Mouse (Mus musculus) gastrocnemius, postnatal 4 days (tissue): ENCODE measurements around the gene Copz1. TPM values are rescaled to one million over a fixed set of nuclear protein-coding genes. Genes with fewer than 3 reads are reported as not detected.

Experiments used
- DNase-seq, 2 experiments: peaks; one replicate each; pipeline ENCODE4 v3.0.0; 2021 to 2022; ENCODE audit warnings: low spot score in 2 of 2, mixed read lengths in 2 of 2
- total RNA-seq, 2 experiments: library from RNA; stranded (reverse); gene quantifications; 2 replicates each; pipeline ENCODE4 v1.2.3; 2021

Copz1 gene
- total RNA-seq, 2 experiments from 2014 or later = 72.8 to 78.4 TPM

DNA sequence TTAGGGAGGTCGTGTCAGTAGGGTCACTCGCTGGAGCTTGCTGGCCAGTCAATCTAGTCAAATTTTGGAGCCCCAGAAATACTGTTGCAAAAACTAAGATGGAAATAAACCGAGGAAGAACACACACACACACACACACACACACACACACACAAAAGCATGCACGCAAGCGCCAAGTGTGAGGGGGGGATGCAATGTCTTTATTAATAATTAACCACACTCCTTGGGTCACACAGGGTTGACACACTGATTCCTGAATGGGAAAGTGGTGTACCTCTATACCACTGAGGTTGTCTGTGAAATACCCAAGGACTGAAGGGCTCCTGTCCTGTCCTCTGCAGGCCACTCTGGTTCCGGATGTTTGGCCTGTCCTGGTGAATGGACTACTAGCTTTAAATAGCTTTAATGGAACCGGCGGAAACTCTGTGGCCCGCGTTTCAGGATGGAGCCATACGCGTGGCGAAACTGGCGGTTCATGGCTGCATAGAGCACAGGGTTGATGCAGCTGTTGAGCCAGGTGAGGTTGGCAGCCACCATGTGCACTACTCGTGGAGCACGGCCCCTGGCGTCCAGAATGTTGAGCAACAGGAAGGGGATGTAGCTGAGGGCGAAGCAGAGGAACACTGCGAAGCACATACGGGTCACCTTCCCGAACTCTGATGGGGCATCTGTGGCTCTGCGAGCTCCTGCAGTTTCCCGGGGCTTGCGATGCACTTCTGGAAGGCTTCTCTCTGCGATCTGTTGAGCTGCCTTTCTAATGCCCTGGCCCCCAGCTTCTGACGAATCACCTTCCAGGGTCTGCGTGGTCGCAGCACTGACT lies 35.8 kb downstream of the Copz1 start:
- peak in 1 of 2 experiments; percentile 25 for DNase-seq

DNA sequence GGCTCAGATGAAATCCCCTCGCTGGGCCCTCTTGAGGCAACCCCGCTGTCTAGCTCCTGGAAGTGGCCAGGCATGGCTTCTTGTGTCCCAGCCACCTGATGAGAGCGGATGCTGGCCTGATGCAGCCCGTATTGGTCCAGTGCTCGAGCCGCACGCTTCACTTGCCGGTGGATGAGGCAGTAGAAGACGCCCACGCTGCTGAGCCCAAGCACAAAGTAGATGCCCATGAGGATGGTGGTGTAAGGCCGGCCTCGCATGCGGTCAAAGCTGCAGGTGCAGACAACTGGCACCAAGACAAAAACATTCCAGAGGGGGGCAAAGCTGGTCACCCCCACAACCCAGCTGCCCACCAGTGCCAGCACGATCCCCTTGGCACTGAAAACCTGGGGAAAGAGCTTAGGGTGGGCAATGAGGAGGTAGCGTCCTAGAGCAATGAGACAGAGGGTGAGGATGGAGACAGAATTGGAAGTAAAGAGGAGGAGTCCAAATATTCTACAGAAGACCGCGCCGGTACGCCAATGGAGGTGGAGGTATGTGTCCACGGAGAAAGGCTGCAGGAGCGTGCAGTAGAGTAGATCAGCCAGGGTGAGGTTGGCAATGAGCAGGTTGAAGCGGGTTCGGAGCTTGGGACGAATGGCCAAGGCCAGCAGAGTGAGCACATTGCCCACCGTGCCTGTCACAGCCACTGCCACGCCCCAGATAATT lies 36.5 kb downstream of the Copz1 start:
- DNase-seq = no peak

DNA sequence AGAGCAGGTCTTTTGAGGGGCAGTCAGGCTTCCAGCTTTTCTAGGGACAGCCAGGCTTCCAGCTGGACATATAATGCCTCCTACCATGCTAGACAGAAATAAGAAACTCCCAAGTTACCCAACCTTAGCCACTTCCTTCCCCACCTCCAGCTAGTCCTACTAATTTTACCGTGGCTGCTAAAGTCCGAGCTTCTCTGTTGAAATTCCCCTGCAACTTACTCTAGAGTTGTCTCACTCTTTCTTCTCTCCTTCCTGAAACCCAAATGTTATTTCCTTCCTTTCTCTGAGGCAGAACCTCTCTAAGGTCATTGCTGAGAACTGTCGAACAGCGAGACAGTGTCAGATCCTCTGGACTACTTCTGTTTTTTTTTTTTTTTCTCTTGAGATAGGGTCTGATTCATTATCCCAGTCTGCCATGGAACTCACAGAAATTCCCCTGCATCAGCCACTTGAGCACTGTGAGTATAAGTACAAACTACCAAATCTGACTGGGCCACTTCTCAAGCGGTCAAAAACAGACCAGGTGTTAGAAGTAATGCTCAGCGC lies 37.9 kb downstream of the Copz1 start, which contains the start of gene Gpr84:
Gpr84 (minus strand) TSS at position 248 of the 546 bp plus-strand sequence.
- DNase-seq = no peak

DNA sequence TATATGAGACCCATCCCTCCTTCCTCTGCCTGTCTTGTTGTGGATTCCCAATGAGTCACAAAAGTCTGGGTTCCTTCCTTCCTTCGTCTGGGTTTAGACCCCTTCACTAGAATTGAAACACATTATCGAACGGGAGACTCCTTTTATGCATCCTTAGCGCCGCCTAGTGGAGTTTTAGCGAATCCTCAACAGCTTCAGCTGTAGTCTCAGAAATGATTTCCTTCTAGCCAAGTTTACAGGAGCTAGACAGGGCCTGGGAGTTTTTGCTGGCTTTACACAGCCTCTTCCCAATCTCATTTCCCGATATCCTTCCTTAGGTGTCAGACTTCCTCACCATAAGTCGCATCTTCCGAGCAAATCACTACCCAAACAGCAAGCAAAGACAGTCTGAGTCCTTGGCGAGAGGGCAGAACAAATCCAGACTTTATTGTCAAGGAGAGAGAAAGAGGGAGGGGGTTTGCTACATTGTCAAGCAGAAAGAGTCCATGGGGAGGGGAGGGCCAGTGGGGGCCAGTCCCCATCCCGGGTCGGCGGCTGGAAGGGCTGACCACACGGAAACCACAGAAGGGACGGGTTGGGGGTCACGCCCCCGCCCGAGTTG lies 41.1 kb downstream of the Copz1 start:
- no peak for DNase-seq

DNA sequence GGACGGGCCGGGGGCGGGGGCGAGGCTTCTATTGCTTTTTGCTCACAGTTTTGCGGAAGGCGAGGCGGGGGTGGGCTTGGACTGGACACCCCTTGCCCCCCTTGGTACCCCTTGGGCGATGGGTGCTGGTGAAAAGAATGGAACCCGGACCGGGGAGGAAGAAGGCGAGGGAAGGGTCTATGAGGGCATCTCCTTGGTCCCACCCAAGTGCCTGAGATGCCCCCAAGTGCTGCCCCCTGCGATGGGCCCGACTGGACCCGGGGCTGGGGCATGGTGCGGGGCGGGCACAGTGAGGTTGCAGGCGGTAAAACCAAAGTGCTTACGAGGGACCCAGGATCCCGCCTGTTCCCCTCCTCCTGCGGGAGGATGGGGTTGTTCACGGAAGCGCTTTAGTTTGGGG lies 41.7 kb downstream of the Copz1 start:
- no peak for DNase-seq

DNA sequence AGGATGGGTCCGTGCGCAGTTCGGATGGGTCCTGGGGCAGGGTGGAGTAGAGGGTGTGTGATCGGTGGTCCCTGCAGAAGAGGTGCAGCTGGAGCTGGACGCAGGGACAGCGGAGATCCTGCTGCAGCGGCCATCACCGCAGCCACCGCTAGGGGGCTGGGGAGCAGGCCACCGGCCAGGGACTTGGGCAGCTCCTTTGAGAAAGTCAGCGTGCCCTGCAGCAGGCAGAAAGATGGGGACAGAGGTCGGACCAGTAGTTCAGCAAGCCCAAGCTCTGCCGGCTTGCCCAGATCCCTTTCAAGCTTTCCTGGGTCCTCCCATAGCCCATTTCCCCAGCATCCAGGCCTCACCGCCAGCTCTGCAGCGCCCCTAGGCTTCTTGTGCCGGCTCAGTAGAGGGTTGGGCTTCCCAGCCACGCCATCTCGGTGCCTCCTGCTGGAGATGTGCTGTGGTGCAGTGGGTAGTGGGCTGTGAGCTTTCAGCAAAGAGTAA lies 42.5 kb downstream of the Copz1 start:
- DNase-seq = peak; percentile 70 to 84

DNA sequence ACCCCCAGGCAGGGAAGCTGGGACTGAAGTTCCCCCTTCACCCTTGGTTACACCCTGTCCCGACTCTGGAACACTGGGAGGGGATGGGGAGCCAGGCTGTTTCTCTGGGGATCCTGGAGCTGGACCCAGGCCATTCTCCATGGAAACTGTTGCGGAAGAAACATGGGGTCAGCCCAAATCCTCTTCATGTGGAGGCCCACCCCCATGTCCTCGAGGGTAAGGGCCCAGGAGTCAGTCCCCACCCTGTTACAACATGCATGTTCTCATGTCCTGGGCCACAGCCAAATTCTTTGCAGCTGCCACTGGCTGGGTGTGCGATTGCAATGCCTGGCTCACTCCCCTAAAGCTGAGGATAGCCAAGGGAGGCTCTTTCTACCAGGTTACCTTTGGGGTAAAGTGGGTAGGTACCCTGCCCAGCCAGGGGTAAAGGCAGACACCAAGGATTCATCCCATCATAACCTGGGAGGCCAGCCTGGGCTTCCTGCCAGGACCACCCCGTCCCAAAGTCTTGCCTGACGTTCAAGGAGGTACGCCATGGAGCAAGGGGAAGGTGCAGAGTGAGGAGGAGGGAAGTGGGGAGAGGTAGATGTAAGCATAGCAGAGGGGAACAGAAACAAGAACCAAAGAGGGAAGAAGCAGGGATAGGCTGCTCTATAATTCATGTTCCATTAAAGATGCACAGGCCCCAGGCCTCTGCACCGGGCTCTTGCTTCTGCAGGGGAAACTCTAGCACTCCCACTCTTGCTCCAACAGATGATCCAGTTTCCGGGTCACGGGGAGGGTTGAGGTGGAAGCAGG lies 43.7 kb downstream of the Copz1 start:
- peak; percentile 53 to 69 for DNase-seq

DNA sequence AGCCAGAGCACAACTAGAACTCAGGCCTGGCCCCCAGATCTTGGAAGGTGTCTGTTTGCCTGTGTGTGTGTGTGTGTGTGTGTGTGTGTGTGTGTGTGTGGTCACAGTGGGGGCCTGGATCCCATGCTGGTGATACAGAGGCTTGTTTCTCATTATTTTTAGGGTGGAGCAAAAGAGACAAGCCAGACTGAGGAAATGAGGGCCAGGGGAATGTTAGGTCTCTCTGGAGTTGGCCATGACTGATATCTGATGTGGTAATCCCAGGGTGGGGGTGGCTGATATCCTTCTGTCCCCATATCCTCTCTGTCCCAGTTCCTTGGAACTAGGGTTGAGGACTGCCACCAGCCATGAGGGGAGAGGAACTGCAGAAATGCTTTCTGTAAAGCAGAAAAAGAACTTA lies 44.6 kb downstream of the Copz1 start:
- DNase-seq = no peak

DNA sequence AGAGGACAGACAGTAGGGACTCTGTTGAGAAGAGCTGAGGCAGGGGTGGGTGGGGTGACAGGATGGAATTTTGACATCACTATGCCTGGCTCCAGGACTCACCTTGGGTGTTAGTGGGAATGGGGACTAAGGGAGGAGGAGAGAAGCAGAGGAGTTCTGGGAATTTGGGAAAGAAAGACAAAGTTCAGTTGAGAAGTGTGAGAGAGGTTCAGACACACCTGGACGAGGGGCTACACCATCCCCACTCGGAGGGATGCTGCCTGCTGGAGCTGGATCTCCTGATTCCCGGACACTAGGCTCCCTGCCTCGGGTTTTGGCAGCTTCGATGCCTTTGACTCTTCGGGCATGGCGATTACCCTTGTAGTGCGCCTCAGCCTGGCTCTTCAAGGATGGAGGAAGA lies 45.2 kb downstream of the Copz1 start:
- no peak for DNase-seq

DNA sequence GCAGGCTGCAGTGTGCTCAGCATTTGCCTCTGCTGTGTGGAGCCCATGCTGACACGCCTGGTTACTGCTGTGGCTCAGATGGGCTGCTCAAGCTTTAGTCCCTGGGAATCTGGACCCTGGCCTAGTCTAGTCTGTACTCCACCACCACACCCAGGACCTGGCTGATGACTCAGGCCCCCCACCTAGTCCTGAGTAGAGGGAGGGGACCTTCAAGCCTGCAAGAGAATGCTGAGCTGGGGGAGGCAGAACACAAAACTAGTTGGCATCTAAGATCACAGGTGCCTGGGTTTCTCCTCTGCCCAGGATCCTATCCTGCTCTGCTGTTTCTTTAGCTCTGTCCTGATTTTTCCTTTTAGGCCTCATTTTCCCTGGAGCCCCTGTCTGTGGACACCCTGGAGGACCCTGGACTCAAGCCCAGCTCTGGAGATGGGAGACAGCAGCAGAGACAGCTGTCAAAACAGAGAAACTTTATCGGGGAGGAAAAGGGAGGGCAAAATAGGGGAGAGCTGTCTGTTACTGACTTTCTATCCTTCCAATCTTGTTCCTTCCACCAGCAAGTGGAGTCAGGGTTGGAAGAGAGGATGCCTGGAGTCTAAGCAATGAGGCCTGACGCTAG lies 45.8 kb downstream of the Copz1 start:
- no peak for DNase-seq

DNA sequence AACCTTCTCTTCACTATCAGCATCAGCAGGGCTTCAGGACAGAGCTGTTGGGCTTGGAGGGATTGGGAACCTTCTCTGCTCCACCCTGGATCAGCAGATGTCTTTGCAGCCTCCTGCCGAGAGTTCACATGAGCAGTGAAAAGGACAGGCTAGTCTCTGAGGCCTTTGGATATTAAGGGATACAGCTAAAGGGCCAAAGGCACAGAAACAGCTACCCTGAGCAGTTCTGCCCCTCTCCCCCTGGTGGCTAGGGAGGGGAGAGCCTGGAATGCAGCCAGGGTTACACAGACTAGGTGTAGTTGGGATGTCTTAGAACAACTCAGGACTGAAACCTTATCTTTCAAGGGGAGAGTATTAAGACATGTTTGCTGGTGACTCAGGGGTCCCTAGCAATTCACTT lies 48.6 kb downstream of the Copz1 start:
- DNase-seq = no peak

DNA sequence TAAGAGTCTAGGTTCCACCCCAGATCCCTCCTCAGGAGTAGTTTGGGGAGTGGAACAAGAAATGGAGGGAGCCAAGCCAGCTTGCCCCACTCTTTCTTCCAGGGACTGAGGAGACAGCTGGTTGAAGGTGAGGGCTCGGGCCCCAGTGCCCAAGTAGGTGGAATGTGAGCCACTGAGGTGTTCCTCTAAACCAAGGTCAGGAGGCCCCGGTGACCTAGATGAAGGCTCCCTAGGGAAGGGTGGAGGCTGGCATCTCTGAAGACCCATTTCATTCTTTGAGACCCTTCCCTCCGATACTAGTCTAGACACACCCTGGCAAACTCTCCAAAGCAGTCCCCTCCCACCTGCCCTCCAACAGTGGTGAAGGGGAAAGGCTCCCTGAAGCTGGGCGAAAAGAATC lies 49.9 kb downstream of the Copz1 start:
- DNase-seq = no peak

DNA sequence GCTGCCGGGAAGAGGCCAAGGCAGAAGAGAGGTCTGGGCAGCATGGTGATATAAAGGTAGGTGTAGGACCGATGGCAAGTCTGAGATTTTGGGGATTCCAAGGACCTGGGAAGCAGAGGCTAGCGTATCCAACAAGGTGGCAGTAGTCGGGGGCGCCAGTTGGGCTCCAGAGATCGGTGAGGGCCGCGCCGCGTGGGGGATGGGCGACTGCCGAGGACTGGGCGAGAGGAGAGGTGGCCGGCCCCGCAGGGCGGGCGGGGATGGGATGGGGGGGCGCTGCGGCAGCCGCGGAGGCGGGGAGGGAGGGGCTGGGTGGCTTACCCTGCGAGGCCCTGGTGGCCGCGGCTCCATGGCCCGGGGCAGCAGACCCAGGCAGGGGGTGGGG lies 50.5 kb downstream of the Copz1 start:
- peak in 1 of 2 experiments; percentile 69 for DNase-seq

DNA sequence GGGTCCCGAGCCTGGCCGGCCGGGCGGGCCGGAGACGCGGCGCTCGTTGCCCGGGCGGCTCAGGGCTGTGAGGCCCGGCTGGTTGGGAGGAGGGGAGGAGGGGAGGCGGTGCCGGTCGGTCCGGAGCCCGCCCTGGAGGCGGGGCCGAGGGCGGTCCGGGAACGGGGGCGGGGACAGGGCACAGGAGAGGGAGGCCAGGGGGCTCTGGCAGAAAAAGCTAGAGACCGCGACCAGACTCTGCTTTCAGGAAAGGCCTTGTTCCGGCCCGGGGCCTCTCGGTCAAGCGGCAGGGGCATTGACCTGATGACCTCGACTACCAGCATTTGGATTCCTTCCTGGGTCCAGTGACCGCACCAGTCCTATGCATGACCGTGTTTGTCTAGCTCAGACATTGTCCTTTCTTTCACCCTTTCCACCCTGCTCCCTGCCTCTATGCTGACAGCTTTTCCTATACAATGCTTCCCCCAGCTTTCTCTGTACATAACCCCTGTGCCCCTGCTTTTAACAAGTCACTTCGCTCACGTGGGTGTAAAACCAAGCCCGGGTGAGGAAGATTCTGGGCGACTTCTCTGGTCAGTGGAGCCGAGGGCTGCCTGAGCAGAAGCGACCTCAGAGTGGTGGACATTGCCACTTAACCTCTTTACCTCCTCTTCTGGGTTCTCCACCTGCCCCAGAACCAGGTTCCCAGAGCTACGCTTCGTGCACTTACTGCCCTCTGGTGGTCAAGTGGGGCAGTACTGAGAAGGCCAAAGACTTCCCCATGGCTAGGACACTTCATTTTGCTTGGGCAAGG lies 51.1 kb downstream of the Copz1 start:
- peak; percentile 84 to 92 for DNase-seq

DNA sequence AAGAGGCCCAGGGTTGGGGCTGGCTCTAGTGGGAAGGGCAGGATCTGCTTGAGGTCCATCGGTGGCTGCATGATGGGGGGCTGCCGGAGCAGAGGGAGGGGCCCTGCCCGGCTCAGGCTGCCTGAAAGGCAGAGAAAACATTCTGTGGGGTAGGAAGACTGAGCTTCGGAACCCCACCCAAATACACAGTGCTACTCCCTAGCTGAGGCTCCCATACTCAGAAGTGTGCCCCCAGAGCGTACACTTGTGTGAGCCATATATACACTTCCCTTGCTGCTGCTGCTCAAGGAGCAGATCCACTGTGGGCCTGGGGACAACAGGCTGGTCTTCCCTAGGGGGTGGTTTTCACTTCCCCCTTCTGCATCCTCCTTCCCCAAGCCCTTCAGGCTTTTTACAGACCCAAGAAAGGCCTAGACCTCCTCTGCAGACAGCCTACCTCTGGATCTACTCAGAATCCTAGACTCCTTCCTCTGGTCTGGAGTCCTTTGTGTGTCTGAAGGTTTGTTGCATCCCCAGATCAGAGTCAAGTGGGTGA lies 60.6 kb downstream of the Copz1 start:
- no peak for DNase-seq

DNA sequence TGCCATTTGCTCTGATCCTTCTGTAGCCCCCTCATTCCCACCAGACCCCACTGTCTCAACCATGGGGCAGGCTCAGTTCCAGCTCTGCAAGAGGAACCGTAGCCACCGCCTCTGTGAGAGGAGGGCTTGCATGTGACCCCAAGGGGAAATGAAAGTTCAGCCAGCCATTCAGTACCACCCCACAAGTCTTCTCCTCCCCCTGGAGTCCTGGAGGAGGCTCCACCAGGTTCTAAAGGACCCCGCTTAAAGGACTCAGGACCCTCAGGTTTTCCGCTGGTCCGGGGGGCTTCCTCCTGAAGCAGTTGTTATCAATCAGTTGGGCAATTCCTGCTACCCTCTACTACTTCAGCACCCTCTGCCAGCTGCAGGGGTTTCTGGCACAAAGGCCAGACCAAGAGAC lies 61.2 kb downstream of the Copz1 start:
- no peak for DNase-seq

DNA sequence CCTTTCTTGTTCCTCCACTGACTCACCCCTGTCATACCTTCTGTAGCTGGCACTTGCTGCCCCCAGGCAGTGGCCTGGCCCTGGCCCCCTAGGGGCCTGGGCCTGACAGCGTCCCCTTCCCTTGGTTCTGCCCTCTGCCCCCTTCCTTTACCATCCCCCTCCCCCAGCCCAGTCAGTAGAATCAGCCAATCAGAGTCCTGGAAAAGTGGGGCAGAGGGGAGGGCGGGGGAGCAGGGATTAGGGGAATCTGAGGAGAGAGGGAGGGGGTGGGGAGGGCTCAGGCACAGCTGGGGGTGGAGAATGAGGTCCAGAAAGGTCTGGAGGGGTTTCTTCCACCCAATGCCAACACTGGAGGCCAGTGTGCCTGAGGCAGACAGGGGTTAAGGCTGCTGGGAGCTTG lies 61.7 kb downstream of the Copz1 start:
- DNase-seq = no peak

DNA sequence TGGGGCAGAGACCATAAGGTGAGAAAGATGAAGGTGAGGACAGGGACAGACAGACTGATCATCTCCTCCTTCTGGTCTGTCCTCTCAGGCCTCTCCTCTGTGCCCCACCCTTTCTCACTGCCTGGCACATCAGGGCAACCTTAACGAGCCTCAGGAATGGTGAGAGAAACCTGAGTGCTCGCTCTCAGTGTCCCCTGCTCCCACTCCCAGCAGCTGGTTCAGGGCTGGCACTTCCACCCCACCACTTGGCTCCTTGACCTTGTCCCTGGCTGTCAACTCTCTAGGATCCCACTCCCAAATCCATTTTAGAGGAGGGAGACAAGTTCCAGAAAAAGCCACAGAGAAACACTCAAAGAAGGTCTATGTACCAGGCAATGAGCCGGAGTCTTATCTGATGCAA lies 62.5 kb downstream of the Copz1 start:
- peak in 1 of 2 experiments; percentile 15 for DNase-seq

DNA sequence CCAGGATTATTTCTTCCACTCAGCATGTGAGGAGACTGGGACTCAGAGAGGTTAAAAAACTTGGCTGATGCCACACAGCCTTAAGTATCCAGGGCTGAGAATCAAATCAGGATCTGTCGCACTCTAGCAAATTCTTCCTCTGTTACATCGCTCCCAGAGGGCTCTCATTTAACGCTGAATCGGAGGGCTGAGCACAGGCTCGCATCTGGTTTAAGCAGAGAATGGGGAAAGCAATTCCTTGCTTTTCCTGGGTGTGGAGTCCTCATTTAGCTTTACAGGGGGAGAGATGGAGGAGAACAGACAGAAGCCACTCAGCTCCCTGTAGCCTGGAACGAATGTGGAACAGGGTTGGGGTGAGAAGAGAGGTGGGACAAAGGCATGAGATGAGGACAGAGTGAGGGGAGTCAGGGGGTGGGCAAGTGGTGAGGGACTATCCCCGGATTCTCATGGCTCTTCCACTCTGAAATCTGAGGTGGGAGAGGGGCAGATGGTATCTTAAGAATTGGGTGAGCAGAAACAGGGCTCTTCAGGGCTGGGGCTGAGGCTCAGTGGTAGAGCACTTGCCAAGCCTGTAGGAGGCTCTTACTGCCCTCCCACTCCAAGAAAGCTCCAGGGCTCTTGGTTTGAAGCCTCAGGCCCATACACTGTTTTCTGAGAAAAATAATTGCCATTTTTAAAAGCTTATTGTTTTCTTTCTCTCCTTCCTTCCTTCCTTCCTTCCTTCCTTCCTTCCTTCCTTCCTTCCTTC lies 63.1 kb downstream of the Copz1 start:
- peak in 1 of 2 experiments; percentile 12 for DNase-seq
